Mouse (Mus musculus) heart, postnatal 0 days (tissue): ENCODE measurements around the gene Fut1. TPM values are rescaled to one million over a fixed set of nuclear protein-coding genes. Genes with fewer than 3 reads are reported as not detected.
A peak's percentile ranks its signal among the peaks of the same experiment; 100 is the strongest.

Experiments
- ATAC-seq: fragments of 200-750 bp; cut with Nextera tagmentation; 2 replicates; pipeline ENCODE4 v1.8.0; 2017; ENCODE audit warnings: low read depth, moderate number of reproducible peaks, moderate library complexity; ENCODE audit not compliant: insufficient read depth
- DNase-seq: peaks from one replicate; pipeline ENCODE4 v3.0.0-alpha.2; 2016; ENCODE audit warnings: low spot score
- H3K27ac ChIP-seq: fragments of 300-500 bp; sonication (generic); 2 replicates; pipeline ENCODE4 v1.5.1; 2014; ENCODE audit warnings: low read depth, mild to moderate bottlenecking
- H3K27me3 ChIP-seq: fragments of 300-500 bp; sonication (generic); 2 replicates; pipeline ENCODE4 v1.6.1; 2014; ENCODE audit warnings: low read length, mixed read lengths; ENCODE audit not compliant: control insufficient read depth, insufficient read depth
- H3K36me3 ChIP-seq: fragments of 300-500 bp; sonication (generic); replicated peaks from 2 replicates; pipeline ENCODE4 v1.6.1; 2014; ENCODE audit warnings: low read length, mixed read lengths; ENCODE audit not compliant: control insufficient read depth, insufficient read depth
- H3K4me1 ChIP-seq: fragments of 300-500 bp; sonication (generic); 2 replicates; pipeline ENCODE4 v1.6.1; 2014; ENCODE audit warnings: antibody characterized with exemption; ENCODE audit not compliant: control insufficient read depth, insufficient read depth
- H3K4me2 ChIP-seq: fragments of 300-500 bp; sonication (generic); 2 replicates; pipeline ENCODE4 v1.6.1; 2014; ENCODE audit warnings: low read depth, mild to moderate bottlenecking, low read length, moderate library complexity
- H3K4me3 ChIP-seq: fragments of 300-500 bp; sonication (generic); 2 replicates; pipeline ENCODE4 v1.5.1; 2014; ENCODE audit warnings: low read depth, low read length
- H3K9ac ChIP-seq: fragments of 300-500 bp; sonication (generic); replicated peaks from 2 replicates; pipeline ENCODE4 v1.6.1; 2014; ENCODE audit warnings: low read depth, low read length, mixed read lengths
- H3K9me3 ChIP-seq: fragments of 300-500 bp; sonication (generic); replicated peaks from 2 replicates; pipeline ENCODE4 v1.6.1; 2016; ENCODE audit warnings: low read length; ENCODE audit not compliant: control insufficient read depth
- CTCF ChIP-seq: IDR thresholded peaks from 2 replicates; pipeline ENCODE4 v1.5.1; 2016; ENCODE audit warnings: antibody characterized with exemption, control low read depth, low read depth
- EP300 ChIP-seq: IDR thresholded peaks from 2 replicates; pipeline ENCODE4 v1.6.1; 2016; ENCODE audit warnings: antibody characterized with exemption, low read depth
- WGBS: fragments of 180-500 bp; shearing (Covaris S2); extraction: QIAGEN DNeasy Blood & Tissue Kit; methylation state at CpG from one replicate; pipeline ENCODE4 v1.1.7; 2014; 5-methylcytosine and 5-hydroxymethylcytosine counted together
- polyA plus RNA-seq: library from polyadenylated mRNA; unstranded; fragments of >200 nt; fragmentation: Nextera tagmentation; extraction: Ambion mirVana; gene quantifications from 2 replicates; pipeline ENCODE4 v1.2.1, GENCODE M21; 2015
- total RNA-seq: library from RNA; depleted of rRNA; stranded (reverse); fragments of >200 nt; gene quantifications from 2 replicates; pipeline ENCODE4 v1.2.3, GENCODE M21; 2014; ENCODE audit warnings: low replicate concordance

Fut1 gene
- total and polyA plus RNA-seq, 2 experiments from 2014 or later, result not detected

DNA sequence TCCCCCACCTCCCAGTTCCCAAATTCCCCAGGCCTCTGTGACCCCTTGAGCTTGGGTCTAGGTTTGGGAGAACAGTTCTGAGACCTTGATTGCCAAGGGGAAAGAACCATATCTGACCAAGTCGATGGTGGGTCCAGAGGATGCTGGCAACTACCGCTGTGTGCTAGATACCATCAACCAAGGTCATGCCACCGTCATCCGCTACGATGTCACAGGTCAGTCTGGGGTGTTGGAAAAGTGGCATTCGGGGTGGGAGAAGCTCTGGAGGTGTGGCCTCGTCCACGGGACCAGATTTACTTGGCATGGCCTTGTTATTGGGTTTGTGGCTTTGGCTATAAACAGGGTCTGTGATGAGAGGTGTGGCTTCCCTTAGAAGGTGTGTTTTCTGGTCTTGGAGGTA lies 8.4 kb downstream of the Fut1 start:
- Histone ChIP-seq H3K9ac (no peak overlapping the region), H3K27ac (no peak overlapping the region), H3K9me3 (no peaks in the 10 kb centered on the region), H3K36me3 (0 out of 2 replicates have a peak, but pooled peaks cover 4% of the 10 kb centered on the region), H3K4me3 (no peak overlapping the region), H3K27me3 (peaks cover 11% of the 10 kb centered on the region), H3K4me2 (no peak overlapping the region), H3K4me1 (no peaks in the 10 kb centered on the region)
- no peak for DNase-seq
- TF ChIP-seq CTCF (no peak), EP300 (no peak)
- ATAC-seq, result no peak
- WGBS, result 87% methylated on average over 8 of the region's 8 CpGs

GRCm38 (mm10) chr7:45626571-45627076 lies 9.5 kb downstream of the Fut1 start:
- Histone ChIP-seq H3K9ac (no peak overlapping the region), H3K4me2 (peak overlapping the region; percentile 78), H3K4me3 (no peak overlapping the region)

DNA sequence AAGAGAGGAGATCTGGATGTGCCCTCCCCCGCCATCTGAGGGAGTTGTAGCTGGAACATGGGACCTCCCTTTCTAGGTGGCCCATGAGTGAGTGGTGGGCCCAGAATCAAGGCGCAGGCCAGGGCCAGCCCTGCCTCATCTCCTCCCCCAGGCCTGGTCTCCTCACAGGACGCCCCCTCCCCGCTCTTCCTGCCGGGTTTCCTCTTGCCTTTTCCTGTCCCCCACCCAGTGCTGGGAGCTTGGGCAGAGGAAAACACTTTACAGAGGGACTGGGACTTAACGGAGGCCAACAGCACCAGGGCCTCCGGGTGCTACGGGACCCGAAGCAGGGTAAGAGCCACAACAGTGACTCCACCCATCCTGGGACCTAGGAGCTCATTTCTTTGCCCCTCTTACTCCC lies 10.2 kb downstream of the Fut1 start, which contains the start of gene Rasip1:
Gene Rasip1 (plus strand): TSS at position 228 of the 400 bp plus-strand sequence.
- H3K9ac ChIP-seq, result peak within 1 kb of the TSS; percentile 70
- H3K27ac ChIP-seq, result peak within 1 kb of the TSS; percentile 82
- DNase-seq (peak; percentile 53), ATAC-seq (peak; percentile 49)
- no peaks in the 10 kb centered on the region for H3K9me3 ChIP-seq
- H3K27me3 ChIP-seq, result peaks cover 11% of the 10 kb centered on the region
- TF ChIP-seq EP300 (0 out of 2 replicates have a peak, but pooled peaks have one; percentile 55), CTCF (no peak)
- peak within 1 kb of the TSS; percentile 78 for H3K4me2 ChIP-seq
- H3K4me1 ChIP-seq, result no peaks in the 10 kb centered on the region
- peak within 1 kb of the TSS; percentile 57 for H3K4me3 ChIP-seq
- 72% methylated on average over 9 of the region's 9 CpGs for WGBS
- peaks cover 4% of the 10 kb centered on the region; the same call in 1 of the 2 replicates for H3K36me3 ChIP-seq

More at GRCm38 (mm10) chr7:45626571-45627076, 9.5 kb downstream of the Fut1 start:
- no peak for ATAC-seq
- DNase-seq, result no peak
- Histone ChIP-seq H3K4me1 (no peaks in the 10 kb centered on the region), H3K9me3 (no peaks in the 10 kb centered on the region), H3K36me3 (peaks cover 4% of the 10 kb centered on the region; the same call in 1 of the 2 replicates), H3K27me3 (peaks cover 11% of the 10 kb centered on the region), H3K27ac (peak overlapping the region; percentile 82)
- TF ChIP-seq CTCF, result no peak
- TF ChIP-seq EP300, result no peak
- WGBS, result 69% methylated on average over 7 of the region's 7 CpGs

- peaks cover 4% of the 10 kb centered on the region; the same call in 1 of the 2 replicates for H3K36me3 ChIP-seq
- no peaks in the 10 kb centered on the region for H3K9me3 ChIP-seq
- peak overlapping the region; percentile 70 for H3K9ac ChIP-seq
- peak overlapping the region; percentile 57 for H3K4me3 ChIP-seq
- peak; percentile 88 for DNase-seq
- H3K27ac ChIP-seq, result peak overlapping the region; percentile 82
- WGBS, result 1% methylated on average over 101 of the region's 105 CpGs
- H3K27me3 ChIP-seq, result peaks cover 11% of the 10 kb centered on the region
- H3K4me2 ChIP-seq, result peak overlapping the region; percentile 78
- TF ChIP-seq EP300 (0 out of 2 replicates have a peak, but pooled peaks have one; percentile 19), CTCF (peak; percentile 66)
- H3K4me1 ChIP-seq, result no peaks in the 10 kb centered on the region
- ATAC-seq, result peak; percentile 79
These were observed 11.5 kb downstream of the Fut1 start for GRCm38 (mm10) chr7:45628364-45629294.

DNA sequence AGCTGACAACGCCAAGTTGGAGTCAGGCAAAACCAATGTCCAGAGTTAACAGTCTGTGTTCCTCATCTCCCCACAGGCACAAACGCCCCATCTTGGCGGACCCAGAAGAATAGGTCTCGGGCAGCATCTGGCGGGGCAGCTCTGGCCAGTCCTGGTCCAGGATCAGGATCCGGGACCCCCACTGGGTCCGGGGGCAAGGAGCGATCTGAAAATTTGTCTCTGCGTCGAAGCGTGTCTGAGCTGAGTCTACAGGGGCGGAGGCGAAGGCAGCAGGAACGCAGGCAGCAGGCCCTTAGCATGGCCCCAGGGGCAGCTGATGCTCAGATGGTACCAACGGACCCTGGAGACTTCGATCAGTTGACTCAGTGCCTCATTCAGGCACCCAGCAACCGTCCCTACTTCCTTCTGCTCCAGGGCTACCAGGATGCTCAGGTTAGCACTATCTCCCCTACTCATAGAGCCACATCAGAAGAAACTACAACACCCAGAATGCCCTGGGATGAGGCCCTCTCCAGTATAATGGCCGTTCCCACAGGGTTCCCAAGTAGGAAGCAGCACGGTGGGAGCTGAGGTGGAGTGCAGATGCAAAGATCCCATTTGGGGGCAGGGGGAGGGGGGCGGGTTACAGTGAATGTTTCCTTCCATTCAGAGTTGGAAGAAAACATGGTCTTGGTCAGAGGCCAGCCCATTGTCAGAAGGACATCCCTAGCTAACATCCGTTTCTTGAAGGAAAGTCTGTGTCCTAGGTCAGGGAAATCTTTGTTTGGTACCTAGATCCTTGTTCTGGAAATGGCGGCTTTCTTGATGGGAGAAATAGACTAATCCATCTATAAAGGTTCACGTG lies 13.2 kb downstream of the Fut1 start:
- Histone ChIP-seq H3K4me2 (peak overlapping the region; percentile 78), H3K4me1 (no peaks in the 10 kb centered on the region), H3K4me3 (no peak overlapping the region), H3K27ac (peak overlapping the region; percentile 28; the same call in 1 of the 2 replicates), H3K27me3 (peaks cover 11% of the 10 kb centered on the region), H3K9ac (no peak overlapping the region), H3K36me3 (peaks cover 8% of the 10 kb centered on the region; the same call in 1 of the 2 replicates), H3K9me3 (no peaks in the 10 kb centered on the region)
- WGBS, result 65% methylated on average over 23 of the region's 23 CpGs
- no peak for ATAC-seq
- DNase-seq, result peak; percentile 31
- peak; percentile 53; the same call in 1 of the 2 replicates for TF ChIP-seq EP300
- no peak for TF ChIP-seq CTCF
